Mouse (Mus musculus): Measurements from ENCODE around the gene Utp6.

GRCm38 (mm10) chr11:79922766-79923165 lies 39.4 kb downstream of the Utp6 start:
- no peak for TF ChIP-seq POLR2A (IDR thresholded peaks at IDR 0.05; ENCODE audit: low read depth, low read length)
- no peak for TF ChIP-seq CTCF (conservative IDR thresholded peaks at IDR 0.05 in 1 of 2, IDR thresholded peaks at IDR 0.05 in 1 of 2; ENCODE audit: low read depth in 2 of 2, low read length in 2 of 2)
- TF ChIP-seq E2F4 (IDR thresholded peaks at IDR 0.05; ENCODE audit: insufficient replicate concordance, low read depth, low read length): no peak
- TF ChIP-seq IRF4 (IDR thresholded peaks at IDR 0.05; ENCODE audit: low read depth, low read length): no peak
- TF ChIP-seq RCOR1 (conservative IDR thresholded peaks at IDR 0.05; ENCODE audit: low read depth, low read length): no peak
- TF ChIP-seq MAZ (IDR thresholded peaks at IDR 0.05; ENCODE audit: low read depth, low read length): no peak
- no peak for TF ChIP-seq POLR2AphosphoS2 (IDR thresholded peaks at IDR 0.05; ENCODE audit: low read depth, low read length)
- TF ChIP-seq CHD2 (IDR thresholded peaks at IDR 0.05; ENCODE audit: low read length): no peak
- no peak for TF ChIP-seq TCF12 (IDR thresholded peaks at IDR 0.05; ENCODE audit: low read depth, low read length)
- TF ChIP-seq MAFK (IDR thresholded peaks at IDR 0.05; ENCODE audit: insufficient replicate concordance, low read length): no peak
- no peak for TF ChIP-seq ETS1 (conservative IDR thresholded peaks at IDR 0.05; ENCODE audit: low read depth, low read length)
- TF ChIP-seq NRF1 (IDR thresholded peaks at IDR 0.05; ENCODE audit: low read depth, low read length): no peak
- TF ChIP-seq EP300 (IDR thresholded peaks at IDR 0.05; ENCODE audit: low read length): no peak
